Mouse (Mus musculus) midbrain, postnatal 0 days (tissue): Measurements from ENCODE around the gene Alpk1. TPM values are rescaled to one million over a fixed set of nuclear protein-coding genes. Genes with fewer than 3 reads are reported as not detected.

Experiments used
- ATAC-seq: fragments of 200-750 bp; cut with Nextera tagmentation; 2 replicates; pipeline ENCODE4 v1.8.0; 2017; ENCODE audit warnings: moderate number of reproducible peaks, mild to moderate bottlenecking, moderate TSS enrichment, moderate library complexity; ENCODE audit not compliant: low FRiP score
- DNase-seq: peaks from one replicate; pipeline ENCODE4 v3.0.0-alpha.2; 2015; ENCODE audit warnings: low spot score
- H3K27ac ChIP-seq: fragments of 300-500 bp; sonication (generic); 2 replicates; pipeline ENCODE4 v1.5.1; 2014; ENCODE audit warnings: low read depth, mild to moderate bottlenecking, low read length, mixed read lengths
- H3K27me3 ChIP-seq: fragments of 300-500 bp; sonication (generic); 2 replicates; pipeline ENCODE4 v1.6.1; 2014; ENCODE audit warnings: low read length, control low read depth, mixed read lengths; ENCODE audit not compliant: insufficient read depth
- H3K36me3 ChIP-seq: fragments of 300-500 bp; sonication (generic); 2 replicates; pipeline ENCODE4 v1.6.1; 2014; ENCODE audit warnings: low read length, control low read depth, mixed read lengths; ENCODE audit not compliant: insufficient read depth
- H3K4me1 ChIP-seq: fragments of 300-500 bp; sonication (generic); 2 replicates; pipeline ENCODE4 v1.6.1; 2014; ENCODE audit warnings: mild to moderate bottlenecking, control low read depth, antibody characterized with exemption, low read length, mixed read lengths; ENCODE audit not compliant: insufficient read depth
- H3K4me2 ChIP-seq: fragments of 300-500 bp; sonication (generic); 2 replicates; pipeline ENCODE4 v1.6.1; 2014; ENCODE audit warnings: low read depth, mild to moderate bottlenecking, low read length, mixed read lengths; ENCODE audit not compliant: poor library complexity, severe bottlenecking
- H3K4me3 ChIP-seq: fragments of 300-500 bp; sonication (generic); 2 replicates; pipeline ENCODE4 v1.5.1; 2014; ENCODE audit warnings: low read depth, mild to moderate bottlenecking, low read length, moderate library complexity
- H3K9ac ChIP-seq: fragments of 300-500 bp; sonication (generic); replicated peaks from 2 replicates; pipeline ENCODE4 v1.6.1; 2014; ENCODE audit warnings: mild to moderate bottlenecking, low read length, moderate library complexity, mixed read lengths; ENCODE audit not compliant: poor library complexity, severe bottlenecking
- H3K9me3 ChIP-seq: fragments of 300-500 bp; sonication (generic); 2 replicates; pipeline ENCODE4 v1.6.1; 2016; ENCODE audit warnings: low read length, control low read depth
- CTCF ChIP-seq: IDR thresholded peaks from 2 replicates; pipeline ENCODE4 v1.5.1; 2016; ENCODE audit warnings: antibody characterized with exemption, mild to moderate bottlenecking
- WGBS: fragments of 180-500 bp; shearing (Covaris S2); extraction: QIAGEN DNeasy Blood & Tissue Kit; methylation state at CpG from one replicate; pipeline ENCODE4 v1.1.7; 2014; 5-methylcytosine and 5-hydroxymethylcytosine counted together
- polyA plus RNA-seq: library from polyadenylated mRNA; unstranded; fragments of >200 nt; fragmentation: Nextera tagmentation; extraction: Ambion mirVana; gene quantifications from 2 replicates; pipeline ENCODE4 v1.2.1, GENCODE M21; 2015
- total RNA-seq: library from RNA; depleted of rRNA; stranded (reverse); fragments of >200 nt; gene quantifications from 2 replicates; pipeline ENCODE4 v1.2.3, GENCODE M21; 2014

The Alpk1 gene
- total and polyA plus RNA-seq, 2 experiments from 2014 or later: 0.25 to 0.60 TPM

GRCm38 (mm10) chr3:127745911-127746640 lies 34.3 kb downstream of the Alpk1 start:
- DNase-seq: peak; percentile 40
- Histone ChIP-seq H3K4me2 (no peak overlapping the region), H3K36me3 (no peaks in the 10 kb centered on the region), H3K4me3 (no peak overlapping the region), H3K9me3 (no peaks in the 10 kb centered on the region), H3K27me3 (peaks cover 5% of the 10 kb centered on the region; the same call in 1 of the 2 replicates), H3K27ac (no peak overlapping the region), H3K9ac (no peak overlapping the region), H3K4me1 (peaks cover 8% of the 10 kb centered on the region; the same call in 1 of the 2 replicates)
- 25% methylated on average over 16 of the region's 16 CpGs for WGBS
- no peak for ATAC-seq
- no peak for TF ChIP-seq CTCF

- H3K9me3 ChIP-seq: no peaks in the 10 kb centered on the region
- no peak overlapping the region for H3K4me2 ChIP-seq
- WGBS: 37% methylated on average over 6 of the region's 6 CpGs
- peaks cover 5% of the 10 kb centered on the region; the same call in 1 of the 2 replicates for H3K27me3 ChIP-seq
- no peak overlapping the region for H3K4me3 ChIP-seq
- H3K36me3 ChIP-seq: no peaks in the 10 kb centered on the region
- no peak overlapping the region for H3K9ac ChIP-seq
- no peak for DNase-seq
- no peak for TF ChIP-seq CTCF
- peaks cover 8% of the 10 kb centered on the region; the same call in 1 of the 2 replicates for H3K4me1 ChIP-seq
- ATAC-seq: no peak
- H3K27ac ChIP-seq: no peak overlapping the region
Observed at GRCm38 (mm10) chr3:127745504-127745903, 34.8 kb downstream of the Alpk1 start.

- no peak overlapping the region for H3K27ac ChIP-seq
- no peak for ATAC-seq
- no peak for DNase-seq
- 81% methylated on average over 14 of the region's 14 CpGs for WGBS
- H3K36me3 ChIP-seq: no peaks in the 10 kb centered on the region
- no peak overlapping the region for H3K4me2 ChIP-seq
- peaks cover 5% of the 10 kb centered on the region; the same call in 1 of the 2 replicates for H3K27me3 ChIP-seq
- H3K9me3 ChIP-seq: no peaks in the 10 kb centered on the region
- H3K9ac ChIP-seq: no peak overlapping the region
- no peak for TF ChIP-seq CTCF
- H3K4me1 ChIP-seq: 0 out of 2 replicates have a peak, but pooled peaks cover 1% of the 10 kb centered on the region
- no peak overlapping the region for H3K4me3 ChIP-seq
Observed at GRCm38 (mm10) chr3:127743614-127744365, 36.5 kb downstream of the Alpk1 start.

- Histone ChIP-seq H3K36me3 (no peaks in the 10 kb centered on the region), H3K4me3 (no peak overlapping the region), H3K9me3 (no peaks in the 10 kb centered on the region), H3K27me3 (0 out of 2 replicates have a peak, but pooled peaks cover 5% of the 10 kb centered on the region), H3K9ac (no peak overlapping the region), H3K4me1 (no peaks in the 10 kb centered on the region), H3K4me2 (no peak overlapping the region), H3K27ac (no peak overlapping the region)
- ATAC-seq (no peak), DNase-seq (no peak)
- TF ChIP-seq CTCF: peak; percentile 58
- WGBS: 96% methylated on average over 3 of the region's 3 CpGs
Observed at GRCm38 (mm10) chr3:127741473-127741872, 38.9 kb downstream of the Alpk1 start.

- WGBS: 69% methylated on average over 5 of the region's 5 CpGs
- no peak for ATAC-seq
- Histone ChIP-seq H3K4me1 (no peaks in the 10 kb centered on the region), H3K9ac (no peak overlapping the region), H3K27me3 (no peaks in the 10 kb centered on the region), H3K4me3 (no peak overlapping the region), H3K27ac (no peak overlapping the region), H3K36me3 (no peaks in the 10 kb centered on the region), H3K9me3 (no peaks in the 10 kb centered on the region), H3K4me2 (no peak overlapping the region)
- TF ChIP-seq CTCF: no peak
- no peak for DNase-seq
Observed at GRCm38 (mm10) chr3:127737876-127738275, 42.5 kb downstream of the Alpk1 start.

- TF ChIP-seq CTCF: no peak
- WGBS: 79% methylated on average over 3 of the region's 3 CpGs
- no peaks in the 10 kb centered on the region for H3K36me3 ChIP-seq
- DNase-seq (no peak), ATAC-seq (no peak)
- H3K9ac ChIP-seq: no peak overlapping the region
- H3K27me3 ChIP-seq: no peaks in the 10 kb centered on the region; the same call in 1 of the 2 replicates
- no peak overlapping the region for H3K27ac ChIP-seq
- no peak overlapping the region for H3K4me2 ChIP-seq
- no peaks in the 10 kb centered on the region for H3K4me1 ChIP-seq
- H3K9me3 ChIP-seq: no peaks in the 10 kb centered on the region
- H3K4me3 ChIP-seq: no peak overlapping the region
Observed at GRCm38 (mm10) chr3:127735395-127735794, 44.9 kb downstream of the Alpk1 start.
